Mouse (Mus musculus) kidney, embryonic 15.5 days (tissue): ENCODE measurements around the gene Arf3. TPM values are rescaled to one million over a fixed set of nuclear protein-coding genes. Genes with fewer than 3 reads are reported as not detected.

Experiments
- ATAC-seq: fragments of 200-750 bp; cut with Nextera tagmentation; replicated peaks from 2 replicates; pipeline ENCODE4 v1.8.0; 2017; ENCODE audit warnings: moderate TSS enrichment; ENCODE audit not compliant: low FRiP score
- H3K27ac ChIP-seq: fragments of 300-500 bp; sonication (generic); 2 replicates; pipeline ENCODE4 v1.5.1; 2015; ENCODE audit warnings: mild to moderate bottlenecking, inconsistent platforms
- H3K27me3 ChIP-seq: fragments of 300-500 bp; sonication (generic); 2 replicates; pipeline ENCODE4 v1.6.1; 2015; ENCODE audit warnings: inconsistent platforms
- H3K36me3 ChIP-seq: fragments of 300-500 bp; sonication (generic); 2 replicates; pipeline ENCODE4 v1.6.1; 2015; ENCODE audit warnings: inconsistent platforms
- H3K4me1 ChIP-seq: fragments of 300-500 bp; sonication (generic); 2 replicates; pipeline ENCODE4 v1.6.1; 2015; ENCODE audit warnings: inconsistent platforms
- H3K4me2 ChIP-seq: fragments of 300-500 bp; sonication (generic); 2 replicates; pipeline ENCODE4 v1.6.1; 2015; ENCODE audit warnings: moderate library complexity, mild to moderate bottlenecking, inconsistent platforms
- H3K4me3 ChIP-seq: fragments of 300-500 bp; sonication (generic); replicated peaks from 2 replicates; pipeline ENCODE4 v1.5.1; 2015; ENCODE audit warnings: mild to moderate bottlenecking, inconsistent platforms
- H3K9ac ChIP-seq: fragments of 300-500 bp; sonication (generic); 2 replicates; pipeline ENCODE4 v1.6.1; 2015; ENCODE audit warnings: mild to moderate bottlenecking, inconsistent platforms
- H3K9me3 ChIP-seq: fragments of 300-500 bp; sonication (generic); replicated peaks from 2 replicates; pipeline ENCODE4 v1.6.1; 2016; ENCODE audit warnings: inconsistent platforms
- WGBS: fragments of 180-500 bp; shearing (Covaris S2); methylation state at CpG from one replicate; pipeline ENCODE4 v1.1.7; 2015; ENCODE audit warnings: mixed read lengths; 5-methylcytosine and 5-hydroxymethylcytosine counted together
- polyA plus RNA-seq: library from polyadenylated mRNA; unstranded; fragments of >200 nt; fragmentation: Nextera tagmentation; extraction: Ambion mirVana; gene quantifications from 2 replicates; pipeline ENCODE4 v1.2.1, GENCODE M21; 2015

Gene Arf3
- polyA plus RNA-seq, 1 experiment from 2014 or later: 55.6 TPM

- Histone ChIP-seq H3K9me3 (no peaks in the 10 kb centered on the region), H3K4me2 (peak within 1 kb of the TSS; percentile 94), H3K36me3 (no peaks in the 10 kb centered on the region), H3K27me3 (0 out of 2 replicates have a peak, but pooled peaks cover 6% of the 10 kb centered on the region), H3K9ac (peak within 1 kb of the TSS; percentile 56), H3K27ac (no peak within 1 kb of the TSS), H3K4me3 (peak within 1 kb of the TSS; percentile 56), H3K4me1 (peaks cover 55% of the 10 kb centered on the region)
- peak; percentile 84 for ATAC-seq
- under 1% methylated on average over 39 of the region's 39 CpGs for WGBS
These were observed 35.3 kb downstream of the Arf3 start, which contains the start of gene Fkbp11 for GRCm38 (mm10) chr15:98727443-98728321. TSS of gene Fkbp11 (minus strand) at chr15:98728198.

- ATAC-seq: no peak
These were observed 36.3 kb downstream of the Arf3 start for GRCm38 (mm10) chr15:98726746-98727145.

DNA sequence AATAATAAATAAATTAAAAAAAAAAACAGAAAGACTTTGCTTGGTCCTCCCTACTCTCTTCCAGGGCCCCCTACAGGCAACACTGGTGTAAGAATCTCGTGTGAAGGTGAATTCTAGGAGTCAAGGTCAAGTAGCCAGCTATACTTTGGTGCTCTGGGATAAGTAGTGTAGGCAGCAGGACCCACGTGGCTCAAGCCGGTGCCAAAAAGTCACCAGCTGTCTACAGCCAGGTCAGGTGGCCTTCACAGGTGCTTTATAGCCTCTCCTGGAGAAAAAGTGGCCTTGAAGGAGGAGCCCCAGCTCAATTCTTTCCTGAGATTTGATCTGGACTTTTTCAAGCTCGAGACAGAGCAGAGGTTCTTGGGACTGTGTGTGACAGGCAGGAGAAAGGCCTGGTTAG lies 36.9 kb downstream of the Arf3 start:
- Histone ChIP-seq H3K36me3 (no peaks in the 10 kb centered on the region), H3K4me2 (peak overlapping the region; percentile 94; the same call in 1 of the 2 replicates), H3K9ac (no peak overlapping the region), H3K27ac (no peak overlapping the region), H3K4me3 (no peak overlapping the region), H3K27me3 (0 out of 2 replicates have a peak, but pooled peaks cover 6% of the 10 kb centered on the region), H3K9me3 (no peaks in the 10 kb centered on the region), H3K4me1 (peaks cover 60% of the 10 kb centered on the region)
- 69% methylated on average over 4 of the region's 4 CpGs for WGBS
- ATAC-seq: no peak

More at GRCm38 (mm10) chr15:98726746-98727145, 36.3 kb downstream of the Arf3 start:
- 0 out of 2 replicates have a peak, but pooled peaks cover 6% of the 10 kb centered on the region for H3K27me3 ChIP-seq
- 40% methylated on average over 7 of the region's 7 CpGs for WGBS
- H3K27ac ChIP-seq: no peak overlapping the region
- H3K4me3 ChIP-seq: peak overlapping the region; percentile 56
- H3K9me3 ChIP-seq: no peaks in the 10 kb centered on the region
- peak overlapping the region; percentile 94 for H3K4me2 ChIP-seq
- peaks cover 60% of the 10 kb centered on the region for H3K4me1 ChIP-seq
- H3K36me3 ChIP-seq: no peaks in the 10 kb centered on the region
- peak overlapping the region; percentile 56 for H3K9ac ChIP-seq

GRCm38 (mm10) chr15:98724441-98724840 lies 38.6 kb downstream of the Arf3 start:
- no peak for ATAC-seq
- peak overlapping the region; percentile 22 for H3K4me3 ChIP-seq

GRCm38 (mm10) chr15:98722854-98723253 lies 40.2 kb downstream of the Arf3 start:
- Histone ChIP-seq H3K4me1 (peaks cover 48% of the 10 kb centered on the region), H3K9ac (no peak overlapping the region), H3K27ac (no peak overlapping the region), H3K27me3 (peaks cover 10% of the 10 kb centered on the region; the same call in 1 of the 2 replicates), H3K9me3 (no peaks in the 10 kb centered on the region), H3K4me3 (no peak overlapping the region), H3K36me3 (no peaks in the 10 kb centered on the region), H3K4me2 (peak overlapping the region; percentile 41)
- ATAC-seq: 0 out of 2 replicates have a peak, but pooled peaks have one; percentile 46
- WGBS: 33% methylated on average over 14 of the region's 14 CpGs

More at GRCm38 (mm10) chr15:98724441-98724840, 38.6 kb downstream of the Arf3 start:
- no peak overlapping the region for H3K27ac ChIP-seq
- H3K4me1 ChIP-seq: peaks cover 54% of the 10 kb centered on the region
- no peaks in the 10 kb centered on the region for H3K36me3 ChIP-seq
- peak overlapping the region; percentile 41 for H3K4me2 ChIP-seq
- H3K9me3 ChIP-seq: no peaks in the 10 kb centered on the region
- no peak overlapping the region for H3K9ac ChIP-seq
- peaks cover 10% of the 10 kb centered on the region; the same call in 1 of the 2 replicates for H3K27me3 ChIP-seq
- WGBS: 24% methylated on average over 19 of the region's 19 CpGs

DNA sequence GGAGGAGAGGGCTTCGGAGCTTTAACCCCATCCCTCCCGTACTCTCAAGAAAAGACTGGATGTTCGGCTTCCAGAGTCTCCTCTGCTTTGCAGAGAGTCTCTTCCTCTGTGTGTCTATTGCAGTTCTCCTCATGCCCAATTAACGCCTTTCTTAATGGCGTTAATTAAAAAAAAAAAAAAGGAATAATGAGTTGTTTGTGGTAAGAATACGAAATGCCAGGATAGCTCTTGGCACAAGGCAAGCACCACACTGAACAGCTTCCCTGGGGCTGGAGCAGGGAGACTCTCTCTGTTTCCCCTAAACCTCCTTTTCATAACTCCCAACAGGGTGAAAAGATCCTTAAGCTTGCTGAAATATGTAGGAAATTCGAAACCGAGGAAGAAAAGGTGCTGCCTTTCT lies 40.8 kb downstream of the Arf3 start:
- WGBS: 73% methylated on average over 8 of the region's 8 CpGs
- Histone ChIP-seq H3K27ac (no peak overlapping the region), H3K9me3 (no peaks in the 10 kb centered on the region), H3K4me1 (peaks cover 41% of the 10 kb centered on the region), H3K4me3 (no peak overlapping the region), H3K4me2 (peak overlapping the region; percentile 41; the same call in 1 of the 2 replicates), H3K27me3 (peaks cover 10% of the 10 kb centered on the region; the same call in 1 of the 2 replicates), H3K36me3 (no peaks in the 10 kb centered on the region), H3K9ac (no peak overlapping the region)
- ATAC-seq: no peak

GRCm38 (mm10) chr15:98717301-98717700 lies 45.7 kb downstream of the Arf3 start:
- H3K4me3 ChIP-seq: no peak overlapping the region
- H3K9me3 ChIP-seq: no peaks in the 10 kb centered on the region
- no peak for ATAC-seq
- H3K27ac ChIP-seq: no peak overlapping the region
- 58% methylated on average over 16 of the region's 16 CpGs for WGBS
- no peak overlapping the region for H3K9ac ChIP-seq
- H3K36me3 ChIP-seq: no peaks in the 10 kb centered on the region
- H3K27me3 ChIP-seq: peaks cover 4% of the 10 kb centered on the region; the same call in 1 of the 2 replicates
- peaks cover 2% of the 10 kb centered on the region for H3K4me1 ChIP-seq
- no peak overlapping the region for H3K4me2 ChIP-seq

- H3K4me1 ChIP-seq: no peaks in the 10 kb centered on the region
- no peak overlapping the region for H3K27ac ChIP-seq
- no peaks in the 10 kb centered on the region for H3K36me3 ChIP-seq
- no peaks in the 10 kb centered on the region for H3K27me3 ChIP-seq
- H3K9me3 ChIP-seq: no peaks in the 10 kb centered on the region
- 59% methylated on average over 5 of the region's 5 CpGs for WGBS
- no peak overlapping the region for H3K4me2 ChIP-seq
- no peak overlapping the region for H3K9ac ChIP-seq
- no peak for ATAC-seq
- no peak overlapping the region for H3K4me3 ChIP-seq
These were observed 48.8 kb downstream of the Arf3 start for GRCm38 (mm10) chr15:98714230-98714652.

DNA sequence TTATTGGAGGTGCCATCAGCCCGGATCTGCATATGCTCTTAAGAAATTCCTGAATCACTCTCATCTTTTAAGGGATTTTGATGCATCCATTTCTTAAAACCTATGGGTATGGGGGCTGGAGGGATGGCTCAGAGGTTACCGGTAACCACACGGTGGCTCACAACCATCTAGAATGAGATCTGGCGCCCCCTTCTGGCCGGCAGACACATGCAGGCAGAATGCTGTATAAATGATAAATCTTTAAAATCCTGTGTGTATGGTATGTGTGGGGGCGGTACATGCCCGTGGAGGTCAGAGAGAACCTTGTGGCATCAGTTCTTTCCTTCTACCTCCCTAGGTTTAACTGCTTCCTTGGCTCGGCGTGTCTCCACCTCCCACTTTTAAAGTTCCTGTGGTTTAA lies 52.6 kb downstream of the Arf3 start:
- no peak overlapping the region for H3K4me2 ChIP-seq
- no peaks in the 10 kb centered on the region for H3K9me3 ChIP-seq
- peaks cover 7% of the 10 kb centered on the region for H3K4me1 ChIP-seq
- 13% methylated on average over 9 of the region's 9 CpGs for WGBS
- no peak overlapping the region for H3K9ac ChIP-seq
- H3K36me3 ChIP-seq: no peaks in the 10 kb centered on the region
- H3K27me3 ChIP-seq: 0 out of 2 replicates have a peak, but pooled peaks cover 3% of the 10 kb centered on the region
- no peak for ATAC-seq
- no peak overlapping the region for H3K4me3 ChIP-seq
- H3K27ac ChIP-seq: no peak overlapping the region

GRCm38 (mm10) chr15:98707766-98708372 lies 55.1 kb downstream of the Arf3 start, which contains the start of gene Ccdc65:
TSS of gene Ccdc65 (plus strand) at chr15:98708207.
- H3K4me3 ChIP-seq: peak within 1 kb of the TSS; percentile 41
- H3K27ac ChIP-seq: no peak within 1 kb of the TSS
- H3K4me2 ChIP-seq: peak within 1 kb of the TSS; percentile 66
- peaks cover 12% of the 10 kb centered on the region for H3K4me1 ChIP-seq
- H3K9me3 ChIP-seq: no peaks in the 10 kb centered on the region
- peaks cover 20% of the 10 kb centered on the region for H3K27me3 ChIP-seq
- ATAC-seq: 0 out of 2 replicates have a peak, but pooled peaks have one; percentile 36
- H3K36me3 ChIP-seq: no peaks in the 10 kb centered on the region
- peak within 1 kb of the TSS; percentile 26; the same call in 1 of the 2 replicates for H3K9ac ChIP-seq
- 14% methylated on average over 16 of the region's 16 CpGs for WGBS

DNA sequence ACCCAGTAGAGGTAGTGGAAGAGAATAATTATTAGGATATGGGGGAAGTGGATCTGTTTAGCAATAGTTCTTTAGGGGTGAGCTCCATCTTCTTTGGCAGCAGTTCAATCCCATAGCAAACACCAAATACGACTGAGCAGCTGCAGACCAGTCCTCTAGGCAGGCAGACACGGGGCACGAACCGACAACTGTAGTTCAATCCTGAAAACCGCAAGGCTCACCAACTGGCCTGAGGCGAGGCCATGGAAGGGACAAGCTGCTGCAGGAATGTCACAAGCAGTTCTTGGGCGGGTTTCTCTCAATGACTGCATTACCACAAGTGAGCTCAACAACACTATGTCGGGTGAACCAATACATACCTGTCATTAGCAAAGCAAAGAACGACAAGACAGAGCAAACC lies 58.7 kb downstream of the Arf3 start:
- WGBS: 64% methylated on average over 9 of the region's 9 CpGs

More for the DNA sequence above, 58.7 kb downstream of the Arf3 start:
- H3K4me1 ChIP-seq: peaks cover 17% of the 10 kb centered on the region
- H3K27me3 ChIP-seq: peaks cover 54% of the 10 kb centered on the region
- no peak overlapping the region for H3K27ac ChIP-seq
- no peak overlapping the region for H3K4me3 ChIP-seq
- no peaks in the 10 kb centered on the region for H3K9me3 ChIP-seq
- ATAC-seq: no peak
- no peaks in the 10 kb centered on the region for H3K36me3 ChIP-seq
- H3K4me2 ChIP-seq: no peak overlapping the region
- H3K9ac ChIP-seq: no peak overlapping the region
